Mouse (Mus musculus) G1E (cell line): ENCODE measurements around the gene Tshb.

Source experiments
- CTCF ChIP-seq: IDR thresholded peaks from 2 replicates; pipeline ENCODE4 v1.5.1; 2012; ENCODE audit warnings: low read depth, low read length, inconsistent platforms, mixed read lengths
- GATA1 ChIP-seq: IDR thresholded peaks from 2 replicates; pipeline ENCODE4 v1.6.1; 2012; ENCODE audit warnings: borderline replicate concordance, low read length, inconsistent platforms, mixed read lengths
- GATA2 ChIP-seq: IDR thresholded peaks from 2 replicates; pipeline ENCODE4 v1.6.1; 2012; ENCODE audit warnings: low read depth, low read length, inconsistent platforms, borderline replicate concordance

- TF ChIP-seq GATA1 (no peak), CTCF (no peak), GATA2 (no peak)
Measured at GRCm38 (mm10) chr3:102748686-102749085, 33.8 kb downstream of the Tshb start.
